Mouse (Mus musculus) embryonic facial prominence, embryonic 11.5 days (tissue): Measurements from ENCODE around the gene Lgr5. TPM values are rescaled to one million over a fixed set of nuclear protein-coding genes. Genes with fewer than 3 reads are reported as not detected.
A peak's percentile ranks its signal among the peaks of the same experiment; 100 is the strongest.

Experiments
- ATAC-seq: fragments of 200-750 bp; cut with Nextera tagmentation; replicated peaks from 2 replicates; pipeline ENCODE4 v1.8.0; 2017; ENCODE audit warnings: low read depth; ENCODE audit not compliant: insufficient number of reproducible peaks, low FRiP score, low TSS enrichment
- DNase-seq: peaks from one replicate; pipeline ENCODE4 v3.0.0-alpha.2; 2015; ENCODE audit warnings: low spot score
- H3K27ac ChIP-seq: fragments of 300-500 bp; sonication (generic); replicated peaks from 2 replicates; pipeline ENCODE4 v1.5.1; 2014; ENCODE audit warnings: mild to moderate bottlenecking, low read depth, low read length, control low read depth
- H3K27me3 ChIP-seq: fragments of 300-500 bp; sonication (generic); 2 replicates; pipeline ENCODE4 v1.6.1; 2014; ENCODE audit warnings: mild to moderate bottlenecking, low read length, moderate library complexity, mixed read lengths; ENCODE audit not compliant: control insufficient read depth, insufficient read depth
- H3K36me3 ChIP-seq: fragments of 300-500 bp; sonication (generic); replicated peaks from 2 replicates; pipeline ENCODE4 v1.6.1; 2014; ENCODE audit warnings: low read depth, mild to moderate bottlenecking, low read length, moderate library complexity, mixed read lengths; ENCODE audit not compliant: control insufficient read depth, insufficient read depth
- H3K4me1 ChIP-seq: fragments of 300-500 bp; sonication (generic); 2 replicates; pipeline ENCODE4 v1.6.1; 2014; ENCODE audit warnings: low read length, mixed read lengths; ENCODE audit not compliant: control insufficient read depth, insufficient read depth
- H3K4me2 ChIP-seq: fragments of 300-500 bp; sonication (generic); 2 replicates; pipeline ENCODE4 v1.6.1; 2014; ENCODE audit warnings: low read depth, mild to moderate bottlenecking, control low read depth, low read length, moderate library complexity
- H3K4me3 ChIP-seq: fragments of 300-500 bp; sonication (generic); 2 replicates; pipeline ENCODE4 v1.5.1; 2014; ENCODE audit warnings: low read depth, low read length, control low read depth
- H3K9ac ChIP-seq: fragments of 300-500 bp; sonication (generic); replicated peaks from 2 replicates; pipeline ENCODE4 v1.6.1; 2014; ENCODE audit warnings: mild to moderate bottlenecking, control low read depth, low read length
- H3K9me3 ChIP-seq: fragments of 300-500 bp; sonication (generic); replicated peaks from 2 replicates; pipeline ENCODE4 v1.6.1; 2016; ENCODE audit warnings: mild to moderate bottlenecking, low read length, inconsistent platforms, mixed read lengths; ENCODE audit not compliant: control insufficient read depth
- WGBS: fragments of 180-500 bp; shearing (Covaris S2); extraction: QIAGEN DNeasy Blood & Tissue Kit; methylation state at CpG from one replicate; pipeline ENCODE4 v1.1.7; 2014; 5-methylcytosine and 5-hydroxymethylcytosine counted together
- polyA plus RNA-seq: library from polyadenylated mRNA; unstranded; fragments of >200 nt; fragmentation: Nextera tagmentation; extraction: Ambion mirVana; gene quantifications from 2 replicates; pipeline ENCODE4 v1.2.1, GENCODE M21; 2014

Lgr5 gene
- polyA plus RNA-seq, 1 experiment from 2014 or later: 11.5 TPM

DNA sequence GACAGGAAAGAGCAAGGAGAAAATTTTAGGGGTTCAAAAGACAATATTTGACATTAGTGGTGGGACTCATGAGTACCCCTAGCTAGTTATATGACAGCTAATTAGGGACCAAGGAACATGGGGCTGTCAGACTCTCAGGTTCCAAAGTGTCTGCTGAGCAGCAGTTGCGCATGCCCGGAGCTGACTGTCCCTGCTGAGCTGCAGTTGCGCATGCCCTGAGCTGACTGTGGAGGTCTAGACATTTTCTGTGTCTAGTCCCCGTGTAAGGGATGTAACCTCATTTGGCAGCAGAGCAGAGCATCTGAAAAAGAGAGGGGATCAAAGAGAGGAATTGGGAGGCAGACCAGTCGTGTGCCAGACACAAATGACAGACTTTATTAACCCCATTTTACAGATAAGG, 23.6 kb downstream of the Lgr5 start:
- H3K27me3 ChIP-seq: no peaks in the 10 kb centered on the region
- no peak overlapping the region for H3K4me2 ChIP-seq
- DNase-seq: no peak
- H3K4me3 ChIP-seq: no peak overlapping the region
- H3K9me3 ChIP-seq: no peaks in the 10 kb centered on the region
- 82% methylated on average over 5 of the region's 5 CpGs for WGBS
- ATAC-seq: no peak
- no peaks in the 10 kb centered on the region for H3K36me3 ChIP-seq
- H3K9ac ChIP-seq: no peak overlapping the region
- H3K4me1 ChIP-seq: no peaks in the 10 kb centered on the region
- H3K27ac ChIP-seq: no peak overlapping the region

GRCm38 (mm10) chr10:115562911-115563686, 24.5 kb downstream of the Lgr5 start:
- ATAC-seq (no peak), DNase-seq (no peak)
- no peak overlapping the region for H3K27ac ChIP-seq
- H3K4me1 ChIP-seq: no peaks in the 10 kb centered on the region
- no peak overlapping the region for H3K4me2 ChIP-seq
- no peaks in the 10 kb centered on the region for H3K9me3 ChIP-seq
- WGBS: 88% methylated on average over 4 of the region's 4 CpGs
- no peak overlapping the region for H3K9ac ChIP-seq
- H3K27me3 ChIP-seq: no peaks in the 10 kb centered on the region
- H3K4me3 ChIP-seq: no peak overlapping the region
- no peaks in the 10 kb centered on the region for H3K36me3 ChIP-seq

- no peaks in the 10 kb centered on the region for H3K9me3 ChIP-seq
- no peaks in the 10 kb centered on the region for H3K27me3 ChIP-seq
- no peak for ATAC-seq
- no peak overlapping the region for H3K4me2 ChIP-seq
- peaks cover 2% of the 10 kb centered on the region for H3K4me1 ChIP-seq
- 79% methylated on average over 12 of the region's 12 CpGs for WGBS
- H3K27ac ChIP-seq: no peak overlapping the region
- no peaks in the 10 kb centered on the region for H3K36me3 ChIP-seq
- H3K4me3 ChIP-seq: no peak overlapping the region
- DNase-seq: no peak
- H3K9ac ChIP-seq: no peak overlapping the region
Measured at GRCm38 (mm10) chr10:115561136-115561880, 26.3 kb downstream of the Lgr5 start.

DNA sequence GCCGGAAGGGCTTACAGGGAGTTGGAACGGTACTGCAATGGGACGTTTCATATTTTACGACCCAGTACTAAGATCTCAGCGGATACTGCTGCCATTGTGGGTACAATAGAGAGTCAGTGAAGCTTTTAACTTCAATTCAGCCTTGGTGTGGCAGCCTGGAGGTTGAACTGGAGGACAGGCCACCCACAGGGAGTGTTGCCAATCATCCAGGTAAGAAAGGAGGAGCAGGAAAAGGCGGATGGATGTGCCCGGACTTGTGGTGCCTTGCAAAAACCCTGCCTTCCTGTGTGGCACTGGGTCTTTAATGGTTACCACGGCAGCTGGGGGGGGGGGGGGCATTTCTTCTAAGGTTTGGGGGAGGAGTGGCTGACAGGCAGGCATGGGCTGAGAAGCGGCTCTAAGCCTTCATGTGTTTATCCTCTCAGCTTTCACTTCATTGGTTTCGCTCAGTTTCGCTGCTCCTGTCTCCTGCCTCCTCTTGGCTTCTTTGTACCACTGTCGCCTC, 30.8 kb downstream of the Lgr5 start:
- Histone ChIP-seq H3K4me2 (no peak overlapping the region), H3K4me3 (no peak overlapping the region), H3K36me3 (no peaks in the 10 kb centered on the region), H3K9me3 (no peaks in the 10 kb centered on the region), H3K27me3 (no peaks in the 10 kb centered on the region), H3K9ac (no peak overlapping the region), H3K4me1 (peaks cover 2% of the 10 kb centered on the region), H3K27ac (no peak overlapping the region)
- 33% methylated on average over 12 of the region's 12 CpGs for WGBS
- DNase-seq (peak; percentile 39), ATAC-seq (peak; percentile 80)

GRCm38 (mm10) chr10:115555191-115555765, 32.3 kb downstream of the Lgr5 start:
- Histone ChIP-seq H3K9me3 (no peaks in the 10 kb centered on the region), H3K4me3 (no peak overlapping the region), H3K27me3 (no peaks in the 10 kb centered on the region), H3K4me1 (peaks cover 2% of the 10 kb centered on the region), H3K4me2 (no peak overlapping the region), H3K27ac (no peak overlapping the region), H3K36me3 (no peaks in the 10 kb centered on the region), H3K9ac (no peak overlapping the region)
- 72% methylated on average over 2 of the region's 2 CpGs for WGBS
- ATAC-seq (no peak), DNase-seq (no peak)

GRCm38 (mm10) chr10:115553352-115554113, 34.0 kb downstream of the Lgr5 start:
- no peaks in the 10 kb centered on the region for H3K9me3 ChIP-seq
- H3K9ac ChIP-seq: no peak overlapping the region
- H3K4me2 ChIP-seq: no peak overlapping the region
- 63% methylated on average over 11 of the region's 11 CpGs for WGBS
- H3K27ac ChIP-seq: no peak overlapping the region
- H3K27me3 ChIP-seq: no peaks in the 10 kb centered on the region
- ATAC-seq (no peak), DNase-seq (peak; percentile 52)
- no peak overlapping the region for H3K4me3 ChIP-seq
- H3K36me3 ChIP-seq: no peaks in the 10 kb centered on the region
- H3K4me1 ChIP-seq: peaks cover 2% of the 10 kb centered on the region

DNA sequence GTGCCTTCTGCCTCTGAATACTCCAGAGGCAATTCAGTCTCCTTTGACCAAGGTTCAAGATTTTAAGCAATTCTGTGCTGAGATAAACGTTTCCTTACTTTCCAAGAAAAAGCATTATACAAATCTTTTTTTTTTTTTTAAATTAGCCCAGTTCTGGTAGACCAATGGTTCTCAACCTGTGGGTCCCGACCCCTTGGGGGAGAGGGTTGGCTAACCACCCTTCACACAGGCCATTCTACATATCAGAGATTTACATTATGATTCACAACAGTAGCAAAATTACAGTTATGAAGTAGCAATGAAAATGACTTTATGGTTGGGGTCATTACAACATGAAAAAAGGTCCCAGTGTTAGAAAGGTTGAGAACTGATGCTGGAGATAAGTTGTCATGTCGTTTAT, 36.5 kb downstream of the Lgr5 start:
- no peak overlapping the region for H3K4me3 ChIP-seq
- no peaks in the 10 kb centered on the region for H3K9me3 ChIP-seq
- no peak for ATAC-seq
- 80% methylated on average over 3 of the region's 3 CpGs for WGBS
- H3K9ac ChIP-seq: no peak overlapping the region
- no peaks in the 10 kb centered on the region for H3K27me3 ChIP-seq
- H3K36me3 ChIP-seq: no peaks in the 10 kb centered on the region
- no peak for DNase-seq
- no peaks in the 10 kb centered on the region for H3K4me1 ChIP-seq
- H3K4me2 ChIP-seq: no peak overlapping the region
- no peak overlapping the region for H3K27ac ChIP-seq
